Mouse (Mus musculus) testis, postnatal 10 days (tissue): ENCODE measurements around the gene Lig1.
"Not testable (repeated sequence)": the region's sequence is repeated elsewhere in the genome, so short reads cannot be mapped to it uniquely, and the experiment has no call there.

Experiments
- DNase-seq: peaks from one replicate; pipeline ENCODE4 v3.0.0; 2021; ENCODE audit warnings: low spot score

Gene Lig1

DNA sequence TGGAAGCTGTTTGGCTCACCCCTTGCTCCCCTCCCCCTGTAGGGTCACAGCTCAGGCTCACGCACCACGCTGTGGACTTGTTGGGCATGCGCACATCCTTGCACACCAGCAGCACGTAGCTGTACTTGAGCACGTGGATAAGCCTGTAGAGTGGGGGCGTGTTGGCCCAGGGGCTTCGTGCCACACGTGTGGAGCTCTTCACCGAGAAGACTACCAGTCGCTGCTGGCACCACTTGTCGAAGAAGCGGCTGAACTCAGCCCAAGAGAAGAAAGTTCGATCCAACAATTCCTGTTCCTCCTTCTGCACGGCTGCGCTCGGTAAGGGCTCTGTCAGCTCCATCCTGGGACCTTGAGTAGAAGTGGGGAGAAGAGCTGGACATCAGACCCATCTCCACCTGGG lies at the start of gene Lig1:
Gene Lig1 (plus strand): TSS at position 203 of the 400 bp plus-strand sequence.
- no peak for DNase-seq

- no peak for DNase-seq
Measured at GRCm38 (mm10) chr7:13260746-13261700, 16.1 kb upstream of the Lig1 start.

DNA sequence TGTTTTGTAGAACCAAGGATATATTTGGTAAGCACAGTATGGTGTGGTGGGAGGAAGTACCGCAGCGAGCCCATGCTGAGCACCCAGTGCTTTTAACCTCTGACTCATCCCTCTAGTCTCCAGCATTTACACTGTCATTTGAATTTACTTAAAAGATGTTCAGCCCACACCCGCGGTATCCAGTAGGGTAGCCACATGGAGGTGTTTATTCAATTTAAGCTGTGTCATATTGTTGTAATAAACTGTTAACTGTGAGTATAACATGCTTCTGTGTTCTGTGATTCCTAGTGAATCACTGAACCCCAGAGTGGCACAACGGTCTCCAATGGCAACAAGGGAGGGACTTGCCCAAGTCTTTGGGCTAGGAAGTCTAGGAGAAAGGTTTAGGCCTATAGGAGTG lies 13.2 kb upstream of the Lig1 start:
- DNase-seq = no peak

DNA sequence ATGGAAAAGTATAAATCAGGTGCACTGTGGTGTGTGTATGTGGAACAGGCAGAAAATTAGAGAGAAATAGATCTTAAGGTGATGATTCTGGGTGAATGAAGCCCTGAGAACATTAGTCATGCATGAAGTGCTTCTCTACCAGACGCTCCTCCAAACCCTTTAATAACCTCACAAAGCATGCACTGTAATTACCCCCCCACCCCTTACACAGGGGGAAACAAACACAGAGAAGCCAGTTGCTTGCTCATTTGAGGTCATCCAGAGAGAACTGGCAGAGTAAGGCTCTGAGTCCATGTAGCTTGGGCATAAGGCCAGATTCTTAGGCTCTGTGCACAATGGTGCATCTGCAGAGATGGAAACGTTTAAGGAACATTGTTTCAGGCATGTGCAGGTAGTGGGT lies 12.7 kb upstream of the Lig1 start:
- no peak for DNase-seq

DNA sequence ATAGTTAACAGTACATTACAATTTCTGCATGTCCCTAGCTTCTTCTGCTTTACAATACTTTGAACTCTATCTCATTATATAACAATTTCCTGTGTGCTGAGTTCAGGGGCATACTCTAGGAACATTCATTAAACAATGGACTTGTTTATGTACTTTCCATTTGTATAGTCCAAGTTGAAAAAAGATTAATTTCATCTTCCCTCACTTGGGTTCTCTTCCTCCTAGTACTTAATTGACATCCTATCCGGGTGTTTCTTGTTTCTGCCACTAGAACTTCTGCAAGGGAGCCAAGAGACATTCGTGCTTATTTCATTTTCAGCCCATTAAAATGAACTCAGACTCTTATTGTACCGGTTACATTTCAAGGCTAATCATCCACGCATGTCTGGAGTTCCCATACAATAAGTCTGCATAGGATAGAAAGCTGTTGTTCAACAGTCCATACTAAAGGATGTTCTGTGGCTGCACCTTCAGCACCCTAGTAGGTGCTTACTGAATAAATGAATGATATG lies 8.3 kb upstream of the Lig1 start:
- DNase-seq = no peak

GRCm38 (mm10) chr7:13269394-13269793 lies 7.7 kb upstream of the Lig1 start:
- no peak for DNase-seq

DNA sequence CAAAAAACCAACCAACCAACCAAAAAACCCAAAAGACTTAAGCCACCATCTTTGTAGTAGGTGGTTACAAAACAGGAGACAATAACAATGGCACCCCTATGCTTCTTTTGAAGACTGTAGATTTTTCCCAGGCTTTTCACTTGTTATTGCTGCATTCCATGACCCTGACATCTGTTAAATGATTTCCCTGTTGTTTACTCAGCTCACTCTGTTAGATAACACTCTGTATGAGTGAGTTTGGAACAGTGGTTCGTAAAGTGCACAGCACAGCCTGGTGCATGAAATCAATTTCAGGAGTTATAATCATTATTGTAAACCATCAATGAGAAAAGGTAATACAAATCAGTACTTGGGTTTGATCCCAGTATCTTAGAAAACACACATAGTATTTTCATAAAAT lies 5.4 kb upstream of the Lig1 start:
- DNase-seq = no peak

DNA sequence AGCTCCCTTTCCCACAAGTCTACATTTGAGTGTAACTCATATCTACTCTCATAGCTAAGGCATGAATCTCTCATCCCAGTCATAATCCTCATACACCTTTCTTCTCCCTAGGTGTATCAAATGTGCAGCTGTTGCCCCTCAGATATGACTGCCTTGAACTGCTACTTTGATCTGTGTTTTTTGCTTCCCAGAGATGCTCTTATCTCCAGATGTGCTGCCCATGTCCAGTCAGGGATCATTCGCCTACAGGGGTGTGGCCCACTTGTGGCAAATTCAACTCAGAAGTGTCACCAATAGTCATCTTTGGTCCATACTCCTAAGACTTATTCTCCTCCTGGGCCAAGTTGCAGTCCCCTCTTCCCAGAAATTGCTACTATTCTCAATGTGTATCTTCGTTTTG lies 750 bp downstream of the Lig1 start:
- no peak for DNase-seq

GRCm38 (mm10) chr7:13278308-13278891 lies 1.3 kb downstream of the Lig1 start, which contains the start of gene Zswim9:
Gene Zswim9 (minus strand): TSS chr7:13278721.
- peak; percentile 96 for DNase-seq

- not testable (repeated sequence) for DNase-seq
Measured at GRCm38 (mm10) chr7:13278957-13279356, 1.9 kb downstream of the Lig1 start.

DNA sequence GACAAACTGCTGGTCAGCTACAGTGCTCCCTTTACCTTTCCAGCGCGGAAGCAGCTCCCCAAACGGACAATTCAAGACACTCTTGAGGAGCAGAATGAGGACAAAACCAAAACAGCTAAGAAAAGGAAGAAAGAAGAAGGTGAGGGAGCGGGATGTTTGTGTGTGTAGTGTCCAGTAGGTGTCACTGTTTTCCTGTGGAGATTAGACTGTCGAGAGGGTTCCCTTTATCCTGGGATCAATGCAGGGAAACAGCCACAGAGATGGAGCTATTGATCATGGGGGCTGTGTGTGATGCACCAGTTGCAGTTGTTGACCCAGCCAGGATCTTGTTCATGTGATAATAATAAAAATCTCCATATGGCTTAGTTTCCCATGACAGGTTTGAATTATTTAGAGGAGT lies 11.5 kb downstream of the Lig1 start:
- DNase-seq = no peak

GRCm38 (mm10) chr7:13290041-13290675 lies 13.1 kb downstream of the Lig1 start:
- DNase-seq = no peak

GRCm38 (mm10) chr7:13291370-13291769 lies 14.3 kb downstream of the Lig1 start:
- DNase-seq = no peak

GRCm38 (mm10) chr7:13293878-13294855 lies 17.1 kb downstream of the Lig1 start:
- no peak for DNase-seq

DNA sequence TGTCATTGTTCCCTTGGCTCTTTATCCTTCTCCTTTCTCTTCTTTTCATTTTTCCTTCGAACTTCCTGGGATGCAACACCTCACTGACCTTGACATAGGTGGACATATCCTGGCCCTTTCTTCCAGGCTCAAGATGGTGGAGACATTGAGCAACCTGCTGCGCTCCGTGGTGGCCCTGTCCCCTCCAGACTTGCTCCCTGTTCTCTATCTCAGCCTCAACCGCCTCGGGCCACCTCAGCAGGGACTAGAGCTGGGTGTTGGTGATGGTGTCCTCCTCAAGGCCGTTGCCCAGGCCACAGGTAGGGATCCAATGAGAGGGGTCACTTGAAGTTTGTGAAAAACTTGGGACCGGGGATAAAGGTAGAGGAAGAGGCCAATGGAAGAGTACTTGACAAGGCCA lies 18.2 kb downstream of the Lig1 start:
- no peak for DNase-seq

GRCm38 (mm10) chr7:13297636-13298035 lies 20.6 kb downstream of the Lig1 start:
- no peak for DNase-seq

DNA sequence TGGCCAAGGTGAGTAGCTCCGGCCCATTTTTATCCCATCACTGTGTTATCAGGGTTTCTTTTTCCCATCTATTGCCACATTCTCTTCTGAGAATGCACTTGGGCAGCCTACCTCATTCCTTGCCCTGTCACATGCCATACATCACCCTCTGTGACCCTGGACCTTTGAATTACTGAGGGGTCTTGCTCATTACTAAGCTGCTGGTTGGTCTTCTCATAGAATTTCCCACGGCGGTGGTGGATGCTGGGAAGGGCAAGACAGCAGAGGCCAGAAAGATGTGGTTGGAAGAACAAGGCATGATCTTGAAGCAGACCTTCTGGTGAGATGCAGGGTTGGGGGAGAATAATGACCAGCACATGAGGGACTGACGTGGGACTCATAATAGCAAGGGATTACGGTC lies 21.7 kb downstream of the Lig1 start:
- DNase-seq = peak; percentile 22

DNA sequence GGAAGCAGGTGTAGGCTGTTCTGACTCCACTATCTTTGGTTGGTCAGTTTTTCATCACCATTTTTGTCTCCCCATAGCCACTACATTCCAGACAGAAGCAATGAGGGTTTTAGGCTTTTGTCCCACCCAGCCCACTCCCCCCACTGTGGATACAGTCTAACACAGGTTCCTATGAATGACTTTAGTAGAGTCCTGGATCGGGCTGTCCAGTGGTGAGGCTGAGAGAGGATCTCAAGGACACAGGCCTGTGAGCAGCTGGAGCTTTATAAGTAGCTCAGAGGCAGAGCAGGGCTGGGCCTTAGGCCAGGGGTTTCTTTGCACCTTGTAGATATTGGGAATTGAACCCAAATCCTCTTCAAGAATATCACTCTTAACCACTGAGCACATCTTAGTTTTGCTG lies 24.6 kb downstream of the Lig1 start:
- DNase-seq = peak; percentile 23

- DNase-seq = peak; percentile 15
Measured at GRCm38 (mm10) chr7:13302780-13303179, 25.7 kb downstream of the Lig1 start.

- DNase-seq = no peak
Measured at GRCm38 (mm10) chr7:13303372-13303771, 26.3 kb downstream of the Lig1 start.

GRCm38 (mm10) chr7:13309407-13309806 lies 32.3 kb downstream of the Lig1 start:
- no peak for DNase-seq
